In the genomic region with DNA sequence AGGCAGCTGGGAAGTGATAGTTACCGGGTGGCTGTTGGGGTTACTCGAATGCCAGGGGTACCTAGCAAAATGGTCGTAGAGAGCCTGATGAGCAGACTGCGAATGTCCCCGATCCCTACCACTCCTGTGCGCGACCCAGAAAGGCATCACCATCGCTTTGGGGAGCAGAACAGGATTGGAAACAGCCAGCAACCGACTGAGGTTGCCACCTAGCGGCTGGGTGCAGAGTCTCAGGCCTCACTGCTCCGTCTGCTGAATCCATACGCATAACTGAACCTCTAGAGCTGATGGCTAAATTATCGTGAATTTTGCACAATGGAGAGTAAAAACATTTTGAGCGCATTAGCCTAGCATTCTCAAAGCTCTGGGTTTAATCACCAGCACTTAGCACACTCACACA, we compare ENCODE assay signal across 10 mouse cellular contexts. TPM values are rescaled to one million over a fixed set of nuclear protein-coding genes. Genes with fewer than 3 reads are reported as not detected.
DNase-seq lines count a peak whose midpoint lies in the region; ATAC-seq and TF ChIP-seq lines count a peak whose summit lies in the region.
"Had no signal": no experiment of that assay in that cellular context is flagged by ENCODE, and none has a peak within 500 bp of the region (broad histone marks: within the 10 kb centered on the region; RNA-seq: fewer than 3 reads in every experiment).

No protein-coding gene starts in this region.

- peak; percentile 34; the same call in 1 of the 2 replicates for TF ChIP-seq CTCF in G1E (IDR thresholded peaks at IDR 0.05; ENCODE audit: low read depth, low read length)

- H3K36me3 ChIP-seq in kidney, embryonic 16.5 days (ENCODE audit: insufficient read depth, low read length): no peaks in the 10 kb centered on the region
- no peaks in the 10 kb centered on the region for H3K36me3 ChIP-seq in G1E (replicated peaks)
- H3K36me3 ChIP-seq: embryonic facial prominence, embryonic 13.5 days; limb, embryonic 12.5 days had no signal

- no peak for ATAC-seq in kidney, embryonic 16.5 days (ENCODE audit: low FRiP score, low TSS enrichment)
- ATAC-seq in G1E (ENCODE audit: extremely low read depth, insufficient number of reproducible peaks, low FRiP score, poor library complexity, severe bottlenecking): peak; percentile 28; the same call in 1 of the 2 replicates
- ATAC-seq in activated CD4-positive, CD25-positive, alpha-beta regulatory T cell, adult 4 months: no peak
- no peak for ATAC-seq in inflammation-experienced regulatory T-cells, adult 6 months

- no peaks in the 10 kb centered on the region; the same call in 1 of the 2 replicates for H3K27me3 ChIP-seq in kidney, embryonic 16.5 days (ENCODE audit: insufficient read depth, low read length)
- H3K27me3 ChIP-seq in G1E (ENCODE audit: insufficient read depth, low read length): peaks cover 9% of the 10 kb centered on the region; the same call in 1 of the 2 replicates
- H3K27me3 ChIP-seq: embryonic facial prominence, embryonic 13.5 days had no signal

- no peak overlapping the region for H3K27ac ChIP-seq in kidney, embryonic 16.5 days (ENCODE audit: low read length)
- H3K27ac ChIP-seq: embryonic facial prominence, embryonic 13.5 days; limb, embryonic 12.5 days had no signal

- no peak overlapping the region for H3K9ac ChIP-seq in kidney, embryonic 16.5 days (replicated peaks; ENCODE audit: low read length)
- H3K9ac ChIP-seq: embryonic facial prominence, embryonic 13.5 days; limb, embryonic 12.5 days had no signal

- 34% methylated on average over 14 of the region's 14 CpGs for WGBS in kidney, embryonic 16.5 days

- H3K9me3 ChIP-seq in kidney, embryonic 16.5 days (ENCODE audit: low read length): no peaks in the 10 kb centered on the region
- H3K9me3 ChIP-seq in G1E (replicated peaks): no peaks in the 10 kb centered on the region
- H3K9me3 ChIP-seq: embryonic facial prominence, embryonic 13.5 days; limb, embryonic 12.5 days had no signal

- DNase-seq in kidney, adult 9 months: peak; percentile 30
- peak; percentile 18 for DNase-seq in G1E (ENCODE audit: low spot score)
- DNase-seq in brain, adult 2 months (ENCODE audit: low read depth, low spot score): peak; percentile 31
- DNase-seq in lung, postnatal 14 days: peak; percentile 44
- DNase-seq in natural killer cell, adult 2 months (ENCODE audit: low spot score in 2 of 2): no peak

- H3K4me1 ChIP-seq in kidney, embryonic 16.5 days (ENCODE audit: insufficient read depth, low read length): no peaks in the 10 kb centered on the region
- no peaks in the 10 kb centered on the region for H3K4me1 ChIP-seq in G1E (ENCODE audit: insufficient read depth, low read depth, low read length)

- no peak overlapping the region for H3K4me3 ChIP-seq in kidney, embryonic 16.5 days (ENCODE audit: low read length)
- no peak overlapping the region for H3K4me3 ChIP-seq in G1E (ENCODE audit: low read depth, low read length)
- H3K4me3 ChIP-seq: embryonic facial prominence, embryonic 13.5 days; limb, embryonic 12.5 days had no signal

- H3K4me2 ChIP-seq in kidney, embryonic 16.5 days (replicated peaks; ENCODE audit: low read depth, low read length): no peak overlapping the region
- H3K4me2 ChIP-seq: embryonic facial prominence, embryonic 13.5 days; limb, embryonic 12.5 days had no signal

RNA-seq across cellular contexts. Expression of gene Prss22, which starts 17.8 kb away (rescaled TPM):
- 0.39 and 0.82 TPM in 2 replicates for polyA plus RNA-seq in kidney, embryonic 16.5 days (2015; fragmentation: Nextera tagmentation; extraction: Ambion mirVana)
- not detected in 2 replicates for total RNA-seq in G1E (2014; fragmentation: Nextera tagmentation)
- not detected in 2 replicates for total RNA-seq in G1E (2017)
- not detected in 2 replicates for polyA plus RNA-seq in G1E (2012)
- not detected for polyA plus RNA-seq in activated CD4-positive, CD25-positive, alpha-beta regulatory T cell, adult 4 months (2017; shearing (Covaris generic))
- polyA plus RNA-seq in inflammation-experienced regulatory T-cells, adult 6 months (2017; shearing (Covaris generic)): not detected

RNA-seq across cellular contexts. Expression of gene Prss27, which starts 22.2 kb away (rescaled TPM):
- polyA plus RNA-seq in kidney, embryonic 16.5 days (2015; fragmentation: Nextera tagmentation; extraction: Ambion mirVana): 0.23 and 0.37 TPM in 2 replicates
- total RNA-seq in G1E (2014; fragmentation: Nextera tagmentation): not detected in 2 replicates
- not detected in 2 replicates for total RNA-seq in G1E (2017)
- polyA plus RNA-seq in G1E (2012): not detected in 2 replicates
- polyA plus RNA-seq in activated CD4-positive, CD25-positive, alpha-beta regulatory T cell, adult 4 months (2017; shearing (Covaris generic)): not detected
- under 1 TPM in 1 of 3 experiments, not detected in 2; 0.36 TPM for polyA plus RNA-seq in inflammation-experienced regulatory T-cells, adult 6 months (2017; shearing (Covaris generic))
- polyA plus RNA-seq: limb, embryonic 12.5 days had no signal

RNA-seq across cellular contexts. Expression of gene Prss30, which starts 35.4 kb away (rescaled TPM):
- polyA plus RNA-seq in kidney, embryonic 16.5 days (2015; fragmentation: Nextera tagmentation; extraction: Ambion mirVana): 0.14 and 0.23 TPM in 2 replicates
- not detected in 2 replicates for total RNA-seq in G1E (2014; fragmentation: Nextera tagmentation)
- not detected in 2 replicates for total RNA-seq in G1E (2017)
- polyA plus RNA-seq in G1E (2012): not detected in 2 replicates
- polyA plus RNA-seq in activated CD4-positive, CD25-positive, alpha-beta regulatory T cell, adult 4 months (2017; shearing (Covaris generic)): under 1 TPM in 1 of 2 experiments, not detected in 1; 0.73 TPM
- 1 to 10 TPM in 1 of 3 experiments, not detected in 2; 2.4 TPM for polyA plus RNA-seq in inflammation-experienced regulatory T-cells, adult 6 months (2017; shearing (Covaris generic))
- polyA plus RNA-seq: embryonic facial prominence, embryonic 13.5 days; limb, embryonic 12.5 days had no signal

RNA-seq across cellular contexts. Expression of gene Kctd5, which starts 57.6 kb away (rescaled TPM):
- polyA plus RNA-seq in kidney, embryonic 16.5 days (2015; fragmentation: Nextera tagmentation; extraction: Ambion mirVana): 63.3 and 68.0 TPM in 2 replicates
- total RNA-seq in G1E (2014; fragmentation: Nextera tagmentation) (16.9 and 17.1 TPM in 2 replicates), G1E (2017) (15.9 and 16.7 TPM in 2 replicates)
- polyA plus RNA-seq in G1E (2012): 17.3 and 23.4 TPM in 2 replicates
- 1 to 10 TPM; 5.5 to 6.4 TPM for polyA plus RNA-seq in activated CD4-positive, CD25-positive, alpha-beta regulatory T cell, adult 4 months (2017; shearing (Covaris generic))
- polyA plus RNA-seq in inflammation-experienced regulatory T-cells, adult 6 months (2017; shearing (Covaris generic)): 1 to 10 TPM; 4.3 to 6.5 (median 6.3) TPM

Comparison
In these comparisons a context has a peak if more than half of its experiments do, and no peak if none do; other contexts are left out.
1. DNase-seq: peak in kidney, adult 9 months (single experiment), G1E (single experiment), brain, adult 2 months (single experiment) and lung, postnatal 14 days (single experiment); none in natural killer cell, adult 2 months (0 of 2).